Mouse (Mus musculus) layer of hippocampus, adult 11-12 months (tissue): Measurements from ENCODE around the gene Sval2.

Experiments used
- DNase-seq: peaks from one replicate; pipeline ENCODE4 v3.0.0; 2022; ENCODE audit warnings: low spot score

Gene Sval2

DNA sequence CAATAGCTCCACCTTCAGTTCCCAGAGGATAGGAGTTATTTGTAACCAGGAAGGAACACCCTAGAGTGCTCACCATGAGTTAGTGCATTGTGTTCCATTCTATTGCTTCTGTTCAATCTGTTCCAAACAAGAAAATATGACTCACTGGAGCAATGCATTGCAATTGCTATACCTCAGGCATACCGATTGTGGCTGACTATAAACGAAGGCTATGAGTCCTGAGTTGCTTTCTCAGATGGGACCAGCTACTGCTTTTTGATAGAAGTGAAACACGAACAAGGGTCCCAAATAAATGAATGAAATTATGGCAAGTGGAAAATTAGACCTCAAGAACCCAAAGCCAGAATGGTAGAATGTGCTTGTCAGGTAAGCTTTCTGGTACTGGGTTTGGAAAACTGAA is at the start of gene Sval2:
Gene Sval2, plus strand, starts transcription at position 301 of the 400 bp plus-strand sequence.
- no peak for DNase-seq

DNA sequence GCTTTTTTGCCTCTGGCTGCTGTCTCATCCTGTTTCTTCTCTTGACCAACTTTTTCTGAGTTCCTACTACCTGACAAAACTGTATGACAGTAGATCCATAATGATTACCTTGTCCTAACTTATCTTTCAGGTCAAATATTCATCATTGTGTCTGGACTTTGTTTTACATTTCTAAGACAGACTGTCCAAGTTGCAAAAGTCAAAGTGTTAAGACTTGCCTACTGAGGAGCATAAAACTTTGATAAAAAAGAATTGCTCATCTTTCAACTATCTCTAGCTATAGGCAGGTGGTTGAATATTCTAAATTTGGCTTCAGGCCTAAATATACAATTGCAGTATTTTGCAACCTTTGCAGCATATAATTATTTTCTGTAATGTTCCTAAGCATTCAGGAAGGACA is 28.7 kb upstream of the Sval2 start:
- no peak for DNase-seq

DNA sequence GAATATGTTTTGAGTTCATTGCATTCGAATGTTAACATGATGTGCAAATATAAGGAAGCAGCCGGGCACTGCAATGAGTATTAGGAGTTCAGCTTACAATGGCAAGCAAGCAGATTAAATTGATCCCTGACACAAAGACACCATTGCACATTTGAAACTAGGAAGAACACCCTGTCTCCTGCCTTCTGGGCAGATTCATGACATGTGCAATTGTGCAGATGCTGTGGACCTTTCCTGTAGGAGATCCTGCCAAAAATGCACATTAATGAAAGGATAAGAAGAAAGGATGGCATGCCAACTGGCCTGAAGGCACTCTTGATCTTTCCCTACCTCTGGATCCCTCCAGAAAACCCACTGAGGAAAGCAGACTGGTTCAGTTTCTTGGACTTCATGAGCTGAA is 23.3 kb upstream of the Sval2 start:
- DNase-seq = no peak

DNA sequence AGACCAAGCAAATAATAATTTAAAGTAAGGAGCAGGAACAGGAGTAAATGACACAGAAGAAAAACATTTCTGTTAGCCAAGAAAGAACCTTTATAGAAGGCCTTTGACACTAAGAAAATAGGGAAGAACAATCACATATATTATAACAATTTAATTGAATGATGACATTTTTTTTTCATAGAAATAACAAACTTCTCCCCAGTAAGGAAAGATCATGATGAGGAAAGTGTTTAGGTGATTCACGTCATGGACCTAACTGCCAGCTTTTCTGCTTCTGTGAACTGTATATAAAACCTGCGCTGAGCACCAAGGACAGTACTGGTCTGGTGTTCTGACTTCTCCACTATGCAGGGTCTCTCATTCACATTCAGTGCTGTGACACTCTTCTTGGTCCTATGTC is 5.6 kb upstream of the Sval2 start, which contains the start of gene Pip:
Gene Pip, plus strand, starts transcription at position 301 of the 400 bp plus-strand sequence.
- DNase-seq = no peak

DNA sequence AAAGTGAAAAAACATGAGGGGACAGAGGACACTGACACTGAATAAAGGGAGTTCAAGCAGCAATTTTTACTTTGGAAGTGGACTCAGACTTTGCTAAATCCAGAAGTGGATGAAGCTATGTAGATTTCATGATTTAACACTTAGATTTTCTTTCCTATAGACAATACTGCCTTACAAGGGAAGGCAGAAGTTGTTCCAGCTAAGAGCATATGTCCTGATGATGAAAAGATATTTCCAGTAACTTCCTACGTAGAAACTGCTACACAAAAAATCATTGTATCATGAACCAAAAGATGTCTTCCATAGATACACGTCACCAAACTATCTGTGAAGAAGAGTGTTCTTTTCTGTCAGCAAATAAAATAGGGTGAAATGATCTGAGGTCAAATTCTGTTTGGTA is 11.2 kb downstream of the Sval2 start:
- DNase-seq = no peak

DNA sequence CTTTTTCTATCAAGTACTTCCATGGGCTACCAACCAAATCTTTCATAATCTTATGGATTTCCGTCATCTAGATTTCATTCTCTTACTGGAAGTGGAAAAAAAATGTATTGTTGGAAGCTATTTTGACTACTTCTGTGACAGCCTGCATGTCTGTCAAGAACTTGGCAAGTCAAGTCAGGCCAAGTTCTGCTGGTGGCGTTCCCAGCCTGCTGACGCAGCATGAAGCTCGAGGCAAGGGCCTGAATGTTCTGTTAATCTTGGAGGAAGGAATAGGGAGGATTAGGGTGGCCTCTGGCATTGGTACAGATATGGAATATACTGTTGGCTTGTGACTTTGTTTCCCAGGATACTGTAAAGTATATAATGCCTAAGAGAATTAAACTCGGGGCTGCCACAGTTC is 58.8 kb downstream of the Sval2 start:
- no peak for DNase-seq
